Mouse (Mus musculus) heart, adult 2 months (tissue): ENCODE measurements around the gene Epm2aip1.

ENCODE experiments used
- CTCF ChIP-seq: fragments of 200-600 bp; IDR thresholded peaks from 2 replicates; pipeline ENCODE4 v1.8.1; 2022; ENCODE audit warnings: antibody characterized with exemption, mild to moderate bottlenecking, moderate library complexity
- POLR2A ChIP-seq: fragments of 200-500 bp; IDR thresholded peaks from 2 replicates; pipeline ENCODE4 v1.6.1; 2011; ENCODE audit warnings: mild to moderate bottlenecking, low read depth, low read length, control low read depth; ENCODE audit not compliant: insufficient read depth

DNA sequence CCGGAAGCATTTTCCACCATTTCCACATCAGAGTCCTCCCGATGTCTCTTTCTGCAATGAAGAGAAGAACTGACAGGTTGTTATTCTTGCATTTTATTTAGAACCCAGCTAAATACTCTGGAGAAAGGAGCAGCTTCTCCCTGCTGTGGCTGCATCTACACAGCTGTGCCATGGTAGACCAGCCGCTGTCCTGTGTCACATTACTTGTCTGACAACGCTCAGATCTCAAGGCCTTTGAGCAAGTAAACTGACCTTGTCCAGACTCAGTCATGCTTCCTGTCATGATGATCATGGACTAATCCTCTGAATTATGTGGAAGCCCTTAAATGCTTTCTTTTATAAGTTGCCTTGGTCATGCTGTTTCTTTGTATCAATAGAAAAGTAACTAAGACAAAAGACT lies 31.9 kb upstream of the Epm2aip1 start:
- TF ChIP-seq CTCF (no peak), POLR2A (no peak)
